In genomic region chr3:89387632-89388031, GRCm38 (mm10) we compare ENCODE assay signal across 9 mouse cellular contexts. TPM values are rescaled to one million over a fixed set of nuclear protein-coding genes. Genes with fewer than 3 reads are reported as not detected.
DNase-seq lines count a peak whose midpoint lies in the region; ATAC-seq and TF ChIP-seq lines count a peak whose summit lies in the region.
"Had no signal": no experiment of that assay in that cellular context is flagged by ENCODE, and none has a peak within 500 bp of the region (broad histone marks: within the 10 kb centered on the region; RNA-seq: fewer than 3 reads in every experiment).

No protein-coding gene starts in this region.

- peaks cover 68% of the 10 kb centered on the region for H3K36me3 ChIP-seq in megakaryocyte, embryonic 14.5 days (replicated peaks; ENCODE audit: low read length)

- peaks cover 5% of the 10 kb centered on the region for H3K27me3 ChIP-seq in megakaryocyte, embryonic 14.5 days (replicated peaks)

- peaks cover 91% of the 10 kb centered on the region for H3K4me1 ChIP-seq in megakaryocyte, embryonic 14.5 days

- peak overlapping the region; percentile 95 for H3K27ac ChIP-seq in gastrocnemius, adult 2 months

- ATAC-seq in granulocyte monocyte progenitor cell, adult 5-6 weeks (replicated peaks; ENCODE audit: poor library complexity, severe bottlenecking): peak; percentile 61

- peak overlapping the region; percentile 70 for H3K4me3 ChIP-seq in gastrocnemius, adult 2 months
- peak overlapping the region; percentile 71 for H3K4me3 ChIP-seq in megakaryocyte, embryonic 14.5 days (replicated peaks)
- H3K4me3 ChIP-seq: myocyte had no signal

- intact Hi-C loops in gastrocnemius, adult 2 months (cut with DNase I): no loop called here
- intact Hi-C loops in gastrocnemius, postnatal 14 days (cut with DNase I; ENCODE audit: low total_unique reads): no loop called here

- no peaks in the 10 kb centered on the region for H3K9me3 ChIP-seq in megakaryocyte, embryonic 14.5 days

- DNase-seq in gastrocnemius, adult 2 months: peak; percentile 76
- DNase-seq in gastrocnemius, postnatal 14 days: no peak
- DNase-seq in ovary, postnatal 36 days (ENCODE audit: low spot score): peak; percentile 46
- DNase-seq in ovary, postnatal 10 days (ENCODE audit: low spot score): no peak
- DNase-seq in left cerebral cortex, adult 8-10 months (ENCODE audit: low spot score in 2 of 2): no peak
- no peak for DNase-seq in layer of hippocampus, adult 8-10 months (ENCODE audit: low spot score in 2 of 2)

- TF ChIP-seq CTCF in gastrocnemius, adult 2 months (IDR thresholded peaks at IDR 0.05): no peak

RNA-seq across cellular contexts. Expression of gene Zbtb7b, which starts 6.9 kb away (rescaled TPM):
- total RNA-seq in gastrocnemius, adult 2 months (2021): 10 to 100 TPM; 22.8 to 33.3 TPM
- 10 to 100 TPM; 18.4 to 24.0 TPM for total RNA-seq in gastrocnemius, postnatal 14 days (2021)
- 8.5 and 18.6 TPM in 2 replicates for total RNA-seq in granulocyte monocyte progenitor cell, adult 5-6 weeks (2014; fragmentation: Nextera tagmentation)
- total RNA-seq in granulocyte monocyte progenitor cell, adult 5-6 weeks (2017): 7.5 and 14.0 TPM in 2 replicates
- polyA plus RNA-seq in megakaryocyte, embryonic 14.5 days (2012; ENCODE audit: insufficient read depth, low replicate concordance): 76.2 and 120 TPM in 2 replicates
- 10 to 100 TPM; 11.3 to 20.3 (median 15.8) TPM for total RNA-seq in left cerebral cortex, adult 8-10 months (2022)
- total RNA-seq in layer of hippocampus, adult 8-10 months (2022): 10 to 100 TPM; 12.6 to 18.7 (median 15.9) TPM

RNA-seq across cellular contexts. Expression of gene Lenep, which starts 15.0 kb away (rescaled TPM):
- 1 to 10 TPM in 1 of 2 experiments, under 1 TPM in 1; 0.41 to 2.1 TPM for total RNA-seq in gastrocnemius, adult 2 months (2021)
- total RNA-seq in gastrocnemius, postnatal 14 days (2021): not detected
- total RNA-seq in granulocyte monocyte progenitor cell, adult 5-6 weeks (2014; fragmentation: Nextera tagmentation): 0.64 and 2.1 TPM in 2 replicates
- not detected in 2 replicates for total RNA-seq in granulocyte monocyte progenitor cell, adult 5-6 weeks (2017)
- polyA plus RNA-seq in megakaryocyte, embryonic 14.5 days (2012; ENCODE audit: insufficient read depth, low replicate concordance): 0.31 and 0.95 TPM in 2 replicates
- total RNA-seq in left cerebral cortex, adult 8-10 months (2022): 1 to 10 TPM; 3.9 to 5.8 (median 4.4) TPM
- 1 to 10 TPM; 1.9 to 7.1 (median 4.3) TPM for total RNA-seq in layer of hippocampus, adult 8-10 months (2022)
- polyA plus RNA-seq: myocyte had no signal

RNA-seq across cellular contexts. Expression of gene Dcst1, which starts 22.6 kb away (rescaled TPM):
- not detected for total RNA-seq in gastrocnemius, adult 2 months (2021)
- total RNA-seq in gastrocnemius, postnatal 14 days (2021): not detected
- total RNA-seq in granulocyte monocyte progenitor cell, adult 5-6 weeks (2014; fragmentation: Nextera tagmentation): not detected in 2 replicates
- not detected in 2 replicates for total RNA-seq in granulocyte monocyte progenitor cell, adult 5-6 weeks (2017)
- polyA plus RNA-seq in megakaryocyte, embryonic 14.5 days (2012; ENCODE audit: insufficient read depth, low replicate concordance): not detected in 2 replicates
- under 1 TPM in 1 of 4 experiments, not detected in 3; 0.61 TPM for total RNA-seq in left cerebral cortex, adult 8-10 months (2022)
- under 1 TPM in 2 of 4 experiments, not detected in 2; 0.16 to 0.48 TPM for total RNA-seq in layer of hippocampus, adult 8-10 months (2022)

RNA-seq across cellular contexts. Expression of gene Flad1, which starts 24.0 kb away (rescaled TPM):
- 10 to 100 TPM; 40.8 to 56.4 TPM for total RNA-seq in gastrocnemius, adult 2 months (2021)
- 10 to 100 TPM; 30.9 to 33.4 TPM for total RNA-seq in gastrocnemius, postnatal 14 days (2021)
- total RNA-seq in granulocyte monocyte progenitor cell, adult 5-6 weeks (2014; fragmentation: Nextera tagmentation): 27.5 and 41.7 TPM in 2 replicates
- total RNA-seq in granulocyte monocyte progenitor cell, adult 5-6 weeks (2017): 15.3 and 16.2 TPM in 2 replicates
- polyA plus RNA-seq in megakaryocyte, embryonic 14.5 days (2012; ENCODE audit: insufficient read depth, low replicate concordance): 23.1 and 23.4 TPM in 2 replicates
- total RNA-seq in left cerebral cortex, adult 8-10 months (2022): 10 to 100 TPM; 30.8 to 39.9 (median 35.6) TPM
- 10 to 100 TPM; 35.8 to 37.8 (median 37.1) TPM for total RNA-seq in layer of hippocampus, adult 8-10 months (2022)

RNA-seq across cellular contexts. Expression of gene Dcst2, which starts 25.9 kb away (rescaled TPM):
- total RNA-seq in gastrocnemius, adult 2 months (2021): not detected
- total RNA-seq in gastrocnemius, postnatal 14 days (2021): not detected
- total RNA-seq in granulocyte monocyte progenitor cell, adult 5-6 weeks (2014; fragmentation: Nextera tagmentation): not detected in 2 replicates
- total RNA-seq in granulocyte monocyte progenitor cell, adult 5-6 weeks (2017): not detected in 2 replicates
- not detected in 2 replicates for polyA plus RNA-seq in megakaryocyte, embryonic 14.5 days (2012; ENCODE audit: insufficient read depth, low replicate concordance)
- under 1 TPM; 0.32 to 0.77 (median 0.42) TPM for total RNA-seq in left cerebral cortex, adult 8-10 months (2022)
- total RNA-seq in layer of hippocampus, adult 8-10 months (2022): under 1 TPM; 0.32 to 0.47 (median 0.39) TPM

Comparison
In these comparisons a context has a peak if more than half of its experiments do, and no peak if none do; other contexts are left out.
1. DNase-seq: peak in gastrocnemius, adult 2 months (single experiment) and ovary, postnatal 36 days (single experiment); none in gastrocnemius, postnatal 14 days (single experiment), ovary, postnatal 10 days (single experiment), left cerebral cortex, adult 8-10 months (0 of 2) and layer of hippocampus, adult 8-10 months (0 of 2).